Mouse (Mus musculus): ENCODE measurements around the gene Ndufaf3. TPM values are rescaled to one million over a fixed set of nuclear protein-coding genes. Genes with fewer than 3 reads are reported as not detected.

The Ndufaf3 gene
- polyA plus RNA-seq, 1 experiment from 2014 or later, result 65.9 TPM

MicroRNAs encoded within 50 kb of the gene (microRNA counts, 519-probe panel; counts per million panel counts)
- microRNA mmu-miR-191, result 2,699 counts per million, percentile 70 among the panel's probes with 10 or more counts
- 2,619 counts per million, percentile 65 among the panel's probes with 10 or more counts for microRNA mmu-miR-425

Small RNA genes within 50 kb of the gene (microRNA-seq; reads per million reads assigned to microRNA genes)
- not detected for gene Gm24083
- gene Mir191, result not detected
- gene Mir425, result 2,015 reads per million, percentile 84 among the genes with 10 or more reads in this experiment

Other genes with a start within 250 kb of the Ndufaf3 start
- 647 and 680 TPM in 2 replicates for gene Gpx1, start 228.5 kb downstream of the Ndufaf3 start, polyA plus RNA-seq (2015; fragmentation: Nextera tagmentation; extraction: Ambion mirVana)
- gene Usp4, start 219.6 kb downstream of the Ndufaf3 start, polyA plus RNA-seq (2015; fragmentation: Nextera tagmentation; extraction: Ambion mirVana), result 83.6 and 84.2 TPM in 2 replicates
- 0.14 and 0.42 TPM in 2 replicates for gene 1700102P08Rik, start 174.6 kb downstream of the Ndufaf3 start, polyA plus RNA-seq (2015; fragmentation: Nextera tagmentation; extraction: Ambion mirVana)
- gene Ccdc36, start 138.9 kb downstream of the Ndufaf3 start, polyA plus RNA-seq (2015; fragmentation: Nextera tagmentation; extraction: Ambion mirVana), result 0.45 and 0.71 TPM in 2 replicates
- gene BC048562, start 131.0 kb downstream of the Ndufaf3 start, polyA plus RNA-seq (2015; fragmentation: Nextera tagmentation; extraction: Ambion mirVana), result not detected in 2 replicates
- 39.8 and 44.3 TPM in 2 replicates for gene Ccdc71, start 106.9 kb downstream of the Ndufaf3 start, polyA plus RNA-seq (2015; fragmentation: Nextera tagmentation; extraction: Ambion mirVana)
- gene Klhdc8b, start 105.9 kb downstream of the Ndufaf3 start, polyA plus RNA-seq (2015; fragmentation: Nextera tagmentation; extraction: Ambion mirVana), result 103 and 110 TPM in 2 replicates
- gene Lamb2, start 87.7 kb downstream of the Ndufaf3 start, polyA plus RNA-seq (2015; fragmentation: Nextera tagmentation; extraction: Ambion mirVana), result 67.1 and 77.7 TPM in 2 replicates
- 60.1 and 63.5 TPM in 2 replicates for gene Usp19, start 76.8 kb downstream of the Ndufaf3 start, polyA plus RNA-seq (2015; fragmentation: Nextera tagmentation; extraction: Ambion mirVana)
- gene Qars, start 59.7 kb downstream of the Ndufaf3 start, polyA plus RNA-seq (2015; fragmentation: Nextera tagmentation; extraction: Ambion mirVana), result 70.4 and 83.2 TPM in 2 replicates
- gene Qrich1, start 50.6 kb downstream of the Ndufaf3 start, polyA plus RNA-seq (2015; fragmentation: Nextera tagmentation; extraction: Ambion mirVana), result 82.2 and 82.5 TPM in 2 replicates
- 91.7 and 91.8 TPM in 2 replicates for gene Impdh2, start 7.1 kb downstream of the Ndufaf3 start, polyA plus RNA-seq (2015; fragmentation: Nextera tagmentation; extraction: Ambion mirVana)
- 83.3 and 83.6 TPM in 2 replicates for gene Dalrd3, start 2.5 kb upstream of the Ndufaf3 start, polyA plus RNA-seq (2015; fragmentation: Nextera tagmentation; extraction: Ambion mirVana)
- gene Wdr6, start 11.3 kb upstream of the Ndufaf3 start, polyA plus RNA-seq (2015; fragmentation: Nextera tagmentation; extraction: Ambion mirVana), result 48.3 and 61.0 TPM in 2 replicates
- gene P4htm, start 30.2 kb upstream of the Ndufaf3 start, polyA plus RNA-seq (2015; fragmentation: Nextera tagmentation; extraction: Ambion mirVana), result 20.1 and 22.0 TPM in 2 replicates
- 45.6 and 46.9 TPM in 2 replicates for gene Arih2, start 82.0 kb upstream of the Ndufaf3 start, polyA plus RNA-seq (2015; fragmentation: Nextera tagmentation; extraction: Ambion mirVana)
- 88.0 and 91.4 TPM in 2 replicates for gene Slc25a20, start 94.7 kb upstream of the Ndufaf3 start, polyA plus RNA-seq (2015; fragmentation: Nextera tagmentation; extraction: Ambion mirVana)
- gene Prkar2a, start 121.9 kb upstream of the Ndufaf3 start, polyA plus RNA-seq (2015; fragmentation: Nextera tagmentation; extraction: Ambion mirVana), result 21.3 and 25.5 TPM in 2 replicates
- gene Ip6k2, start 216.4 kb upstream of the Ndufaf3 start, polyA plus RNA-seq (2015; fragmentation: Nextera tagmentation; extraction: Ambion mirVana), result 27.2 and 31.0 TPM in 2 replicates
- gene Nckipsd, start 240.9 kb upstream of the Ndufaf3 start, polyA plus RNA-seq (2015; fragmentation: Nextera tagmentation; extraction: Ambion mirVana), result 10.0 and 14.5 TPM in 2 replicates